Mouse (Mus musculus): Measurements from ENCODE around the gene Eral1.

- TF ChIP-seq POLR2A (IDR thresholded peaks at IDR 0.05; ENCODE audit: borderline replicate concordance, insufficient read depth, low read length): no peak
- TF ChIP-seq CTCF (IDR thresholded peaks at IDR 0.05; ENCODE audit: borderline replicate concordance, insufficient read depth, low read depth, low read length): no peak
Observed at GRCm38 (mm10) chr11:78122815-78123214, 42.6 kb upstream of the Eral1 start.

All from cerebellum, adult 2 months (tissue).